Mouse (Mus musculus) thymus, postnatal 36 days (tissue): ENCODE results near the gene B3galt6.

Experiments
- DNase-seq, 2 experiments: peaks; one replicate each; pipeline ENCODE4 v3.0.0; 2022; ENCODE audit warnings: mixed read lengths in 2 of 2

Gene B3galt6

DNA sequence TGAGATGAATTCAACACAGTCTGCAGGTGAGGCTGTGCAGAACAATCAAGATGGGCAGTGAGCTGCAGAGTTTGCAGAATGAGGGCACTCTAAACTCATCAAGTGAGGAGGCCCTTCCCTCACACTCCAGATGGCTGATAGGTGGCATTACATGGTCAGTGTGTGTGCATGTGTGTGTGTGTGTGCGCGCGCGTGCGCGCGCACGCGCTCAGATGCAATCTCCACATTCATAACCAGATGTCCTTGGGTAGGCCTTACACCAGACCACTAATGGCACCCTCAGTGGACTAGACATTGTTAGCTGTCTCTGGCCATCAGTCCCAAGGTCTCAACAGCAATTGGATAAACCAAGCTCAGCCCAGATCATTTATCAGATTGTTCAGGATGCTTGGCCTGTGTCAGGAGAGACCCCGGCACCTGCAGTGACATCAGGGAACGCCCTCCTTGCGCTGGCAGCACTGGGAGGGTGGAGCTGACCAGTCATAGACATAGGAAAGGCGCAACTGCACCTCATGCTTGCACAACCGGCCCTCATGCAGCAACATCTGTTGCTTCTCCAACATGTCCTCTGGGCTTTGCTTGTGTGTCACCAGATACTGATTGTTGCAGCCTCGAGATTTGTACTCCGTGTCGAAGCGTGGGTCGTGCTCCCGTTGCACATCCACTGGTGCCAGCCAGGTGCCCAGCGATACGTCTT is 1.1 kb downstream of the B3galt6 start:
- no peak for DNase-seq

DNA sequence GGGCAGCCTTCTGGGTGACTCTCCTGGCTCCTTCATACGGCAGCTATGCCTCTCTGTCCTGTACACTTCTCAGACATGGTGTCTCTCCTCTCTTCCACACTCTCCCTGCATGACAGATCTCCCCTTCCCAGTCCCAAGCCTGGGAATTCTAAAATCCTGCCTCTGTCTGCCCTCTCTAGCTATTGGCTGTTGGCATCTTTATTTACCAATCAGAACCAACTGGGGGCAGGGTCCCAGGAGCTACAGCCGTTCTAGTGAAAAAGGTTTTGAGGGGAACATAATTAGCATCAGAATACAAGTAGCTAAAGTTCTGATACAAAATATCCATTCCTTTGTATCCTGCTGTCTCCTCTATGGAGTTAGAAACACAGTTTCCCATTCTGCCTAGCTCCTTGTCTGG is 8.7 kb downstream of the B3galt6 start:
- no peak for DNase-seq

DNA sequence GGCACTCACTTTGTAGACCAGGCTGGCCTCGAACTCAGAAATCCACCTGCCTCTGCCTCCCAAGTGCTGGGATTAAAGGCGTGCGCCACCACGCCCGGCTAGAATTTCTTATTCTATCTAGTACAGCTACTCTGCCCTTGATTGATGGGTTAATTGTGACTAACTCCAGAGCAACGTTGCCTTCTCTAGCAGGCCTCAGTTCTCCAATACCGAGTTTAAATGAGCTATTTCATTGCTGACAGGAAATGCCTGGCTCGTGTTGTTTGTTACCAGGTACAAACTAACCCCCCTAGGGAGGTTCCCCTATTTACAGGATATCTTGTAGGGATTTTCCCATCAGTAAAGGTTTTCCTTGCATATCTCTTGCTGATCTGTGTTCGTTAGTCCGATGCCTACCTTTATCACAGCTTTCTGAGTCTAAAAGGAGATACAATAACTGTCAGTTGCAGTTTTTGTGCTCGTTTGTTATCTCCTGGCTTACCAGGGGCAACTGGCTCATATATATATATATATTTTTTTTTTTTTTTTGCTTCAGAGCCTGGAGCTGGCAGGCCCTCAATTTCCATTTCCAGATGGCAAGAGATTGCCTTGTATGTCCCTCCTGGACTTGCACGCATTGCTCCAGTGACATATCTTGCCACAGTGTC is 10.9 kb downstream of the B3galt6 start:
- no peak for DNase-seq

DNA sequence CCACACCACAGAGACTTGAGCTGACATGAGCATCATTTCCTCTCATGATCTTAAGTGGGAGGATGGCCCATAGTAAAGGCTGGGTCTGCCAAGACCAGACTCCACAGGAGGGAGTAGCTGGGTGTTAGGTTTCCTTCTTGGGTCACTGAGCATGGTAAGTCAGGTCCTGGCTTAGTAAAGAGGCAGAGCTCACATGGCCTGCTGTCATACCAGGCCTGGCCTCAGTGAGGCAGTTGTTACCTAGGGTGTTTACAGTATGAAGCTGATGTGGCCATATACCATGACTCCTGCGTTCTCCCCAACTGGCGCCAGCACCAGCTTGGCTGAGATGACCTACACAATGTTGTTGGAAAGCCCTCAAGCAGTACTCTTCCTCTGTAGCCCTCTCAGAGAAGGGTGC is 19.2 kb downstream of the B3galt6 start:
- DNase-seq, result no peak

DNA sequence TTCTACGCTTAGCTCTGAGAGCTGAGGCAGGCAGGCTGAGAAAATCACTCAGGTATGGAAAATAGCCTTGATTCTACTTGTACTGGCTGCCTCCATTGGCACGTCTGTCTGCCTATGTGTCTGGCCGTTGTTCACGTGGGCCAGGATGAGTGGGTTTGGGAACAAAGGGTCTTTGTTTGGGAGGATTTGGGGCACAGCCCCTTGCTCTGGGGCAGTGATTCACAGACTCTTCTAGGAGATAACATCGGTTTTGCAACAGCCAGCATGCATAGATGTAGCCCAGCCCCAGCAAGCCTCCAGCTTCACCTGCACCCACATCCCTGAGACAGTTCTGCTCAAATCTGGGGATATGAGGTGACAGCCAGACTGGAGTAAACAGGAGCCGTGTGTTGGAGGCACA is 19.8 kb downstream of the B3galt6 start:
- no peak for DNase-seq

DNA sequence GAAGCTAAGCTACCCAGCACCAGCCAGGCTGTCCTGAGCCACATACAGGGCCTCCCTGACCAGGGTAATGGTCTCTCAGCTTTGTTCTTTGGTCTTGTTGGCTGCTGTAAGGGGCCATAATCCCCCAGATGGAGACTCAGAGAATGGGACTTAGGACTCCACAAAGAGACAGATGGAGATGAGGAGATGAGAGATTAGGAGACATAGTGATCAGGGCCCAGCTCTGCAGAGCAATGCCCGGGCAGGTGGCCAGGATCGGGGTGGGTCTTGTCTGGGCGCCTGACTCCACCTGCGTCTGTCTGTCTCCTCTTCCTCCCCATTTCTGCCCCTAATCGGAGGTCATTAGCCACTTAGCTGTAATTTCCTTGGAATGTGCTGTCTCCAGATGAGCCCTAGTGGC is 22.2 kb downstream of the B3galt6 start:
- DNase-seq, result no peak

DNA sequence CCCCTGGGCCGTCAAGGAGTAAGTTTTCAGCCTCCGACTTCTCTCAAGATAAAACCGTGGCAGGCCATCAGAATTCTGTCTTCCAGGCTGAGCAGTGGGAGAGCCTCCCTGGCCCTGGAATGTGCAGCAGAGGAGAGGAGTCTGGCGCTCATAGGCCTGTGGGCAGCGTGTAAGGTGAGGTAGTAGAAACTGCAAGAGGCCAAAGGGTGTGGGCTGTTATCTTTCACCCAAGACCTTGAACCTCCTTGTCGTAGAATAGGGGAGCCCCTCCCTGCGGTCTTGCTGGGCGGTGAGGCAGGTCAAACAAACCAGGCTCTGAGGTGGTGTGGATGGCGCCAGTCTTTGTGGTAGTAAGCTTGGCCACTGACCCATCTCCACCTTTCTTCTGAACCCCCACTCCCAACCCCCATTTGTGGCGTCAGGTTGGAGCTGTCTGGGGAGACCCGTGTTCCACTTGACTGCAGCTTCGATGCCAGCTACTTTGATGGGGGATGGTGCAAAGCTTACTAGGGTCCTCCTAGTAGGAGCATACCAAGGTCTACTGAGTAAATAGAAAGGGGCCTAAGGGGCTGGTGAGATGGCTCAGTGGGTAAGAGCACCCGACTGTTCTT is 23.3 kb downstream of the B3galt6 start:
- no peak for DNase-seq

DNA sequence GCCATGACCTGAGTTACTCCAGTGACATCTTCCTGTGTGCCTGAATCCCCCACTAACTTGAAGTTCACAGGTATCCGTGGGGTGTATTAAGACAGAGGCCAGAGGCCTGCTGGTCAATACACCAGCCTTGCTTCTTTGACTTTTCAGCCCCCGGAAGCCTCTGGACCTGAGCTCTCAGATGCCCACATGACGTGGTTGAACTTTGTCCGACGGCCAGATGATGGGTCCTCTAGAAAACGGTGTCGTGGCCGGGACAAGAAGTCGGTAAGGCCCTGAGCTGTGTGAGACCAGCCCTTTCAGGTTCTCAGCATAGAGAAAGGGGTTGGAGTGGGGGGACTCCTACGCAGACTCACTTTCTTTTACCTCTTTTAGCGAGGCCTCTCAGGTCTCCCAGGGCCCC is 28.1 kb downstream of the B3galt6 start:
- DNase-seq, result no peak

DNA sequence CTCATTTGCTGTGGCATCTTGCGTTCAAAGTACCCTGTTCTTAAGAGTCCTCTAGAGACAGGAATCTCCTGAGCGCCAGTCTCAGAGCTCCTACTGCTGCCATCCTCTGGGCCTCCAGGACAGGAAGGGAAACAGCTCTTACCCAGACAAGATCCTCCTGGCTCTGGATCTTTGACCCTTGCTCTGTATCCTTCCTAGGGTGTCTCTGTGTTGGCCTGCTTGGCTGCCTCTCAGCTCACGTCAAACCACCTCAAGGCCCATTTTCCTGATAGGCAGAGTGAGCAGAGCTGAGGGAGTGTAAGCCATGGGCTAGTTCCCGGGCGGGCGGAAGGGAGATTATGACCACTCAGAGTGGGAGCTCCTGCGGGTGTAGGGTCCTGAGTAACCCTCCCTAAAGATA is 29.3 kb downstream of the B3galt6 start:
- DNase-seq, result no peak

DNA sequence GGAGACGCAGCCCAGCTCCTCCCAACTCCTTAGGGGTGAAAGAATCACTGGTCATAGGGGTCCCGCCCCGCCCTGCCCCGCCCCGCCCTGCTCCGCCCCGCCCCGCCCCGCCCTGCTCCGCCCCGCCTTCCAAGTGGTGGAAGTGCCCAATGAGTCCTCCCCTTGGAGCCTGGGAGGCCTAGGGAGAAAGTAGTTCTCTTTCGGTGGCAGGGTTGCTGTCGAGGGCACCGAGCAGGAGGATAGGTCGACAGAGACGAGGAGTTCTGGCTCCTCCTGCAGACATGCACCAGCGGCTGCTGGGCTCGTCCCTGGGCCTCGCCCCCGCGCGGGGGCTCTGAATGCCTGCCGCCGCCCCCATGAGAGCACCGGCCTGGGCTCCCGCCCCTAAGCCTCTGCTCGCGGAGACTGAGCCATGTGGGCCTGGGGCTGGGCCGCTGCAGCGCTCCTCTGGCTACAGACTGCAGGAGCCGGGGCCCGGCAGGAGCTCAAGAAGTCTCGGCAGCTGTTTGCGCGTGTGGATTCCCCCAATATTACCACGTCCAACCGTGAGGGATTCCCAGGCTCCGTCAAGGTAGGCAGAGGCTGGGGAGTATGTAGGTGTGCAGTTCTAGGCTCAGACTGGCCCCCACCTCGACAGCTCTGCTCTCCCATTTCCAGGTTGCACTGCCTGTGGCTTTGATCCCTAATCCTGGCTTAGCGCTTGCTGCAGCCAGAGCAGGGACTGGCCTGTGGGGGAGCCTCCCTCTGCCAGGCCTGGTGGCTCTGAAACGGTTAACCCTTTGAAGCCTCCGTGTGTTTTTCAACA is 30.1 kb downstream of the B3galt6 start, which contains the start of gene C1qtnf12:
TSS of gene C1qtnf12 (plus strand) at position 152 of the 805 bp plus-strand sequence.
- peak; percentile 20 to 43 for DNase-seq

DNA sequence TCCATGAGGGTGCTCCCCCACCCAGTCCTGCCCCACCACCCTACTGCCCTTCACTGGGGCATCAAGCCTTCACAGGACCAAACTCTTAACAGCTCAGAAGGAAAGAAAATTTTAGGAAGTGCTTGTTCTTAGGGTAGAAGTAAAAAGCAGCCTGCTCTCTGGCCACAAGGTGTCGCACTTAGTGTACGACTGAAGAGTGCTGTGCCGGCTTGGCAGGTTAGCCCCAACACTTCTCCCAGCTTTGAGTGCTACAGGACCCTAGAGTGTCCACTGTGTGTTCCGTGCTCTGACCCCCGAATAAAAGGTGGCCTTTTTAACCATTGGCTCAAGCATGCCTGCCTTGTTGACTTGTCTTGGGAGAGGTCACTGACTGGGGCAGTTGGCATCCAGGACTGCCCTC is 33.2 kb downstream of the B3galt6 start:
- peak; percentile 69 to 70 for DNase-seq

DNA sequence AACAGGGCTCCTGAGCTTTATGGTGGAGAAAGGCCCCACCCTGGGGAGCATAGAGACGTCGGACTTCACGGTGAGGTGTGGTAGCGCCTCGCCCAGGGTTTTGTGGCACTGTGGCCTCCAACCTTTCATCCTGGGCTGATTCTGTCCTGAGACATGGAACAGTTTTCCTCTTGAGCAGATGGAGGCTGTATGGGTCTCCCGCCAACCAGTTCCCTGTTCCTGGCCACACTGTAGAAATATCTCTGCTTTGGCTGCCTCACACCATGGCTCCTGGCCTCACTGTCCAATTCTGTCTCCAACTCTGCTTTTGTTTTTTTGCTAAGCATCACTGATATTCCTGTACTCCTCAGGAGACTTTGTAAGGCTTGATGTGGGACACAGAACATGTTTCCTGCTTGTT is 37.0 kb downstream of the B3galt6 start:
- no peak for DNase-seq

DNA sequence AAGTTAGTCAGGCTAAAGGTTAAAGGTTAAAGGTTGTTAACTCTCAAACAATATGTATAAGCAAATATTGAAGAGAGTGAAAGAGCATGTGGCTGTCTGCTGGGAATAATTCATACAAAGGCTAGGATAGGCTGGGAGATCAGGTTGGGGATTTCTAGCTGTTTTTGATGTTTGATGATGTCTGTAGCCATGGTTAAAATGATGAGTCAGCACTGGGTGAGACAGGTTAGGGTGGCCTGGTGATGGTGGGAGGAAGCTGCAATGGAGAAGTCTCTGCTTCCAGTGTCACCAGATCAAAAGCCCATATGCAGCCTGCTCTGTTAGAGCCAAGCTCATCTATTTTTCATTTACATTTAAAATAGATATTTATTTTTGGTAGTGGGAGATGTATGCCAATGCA is 45.4 kb downstream of the B3galt6 start:
- DNase-seq, result no peak

DNA sequence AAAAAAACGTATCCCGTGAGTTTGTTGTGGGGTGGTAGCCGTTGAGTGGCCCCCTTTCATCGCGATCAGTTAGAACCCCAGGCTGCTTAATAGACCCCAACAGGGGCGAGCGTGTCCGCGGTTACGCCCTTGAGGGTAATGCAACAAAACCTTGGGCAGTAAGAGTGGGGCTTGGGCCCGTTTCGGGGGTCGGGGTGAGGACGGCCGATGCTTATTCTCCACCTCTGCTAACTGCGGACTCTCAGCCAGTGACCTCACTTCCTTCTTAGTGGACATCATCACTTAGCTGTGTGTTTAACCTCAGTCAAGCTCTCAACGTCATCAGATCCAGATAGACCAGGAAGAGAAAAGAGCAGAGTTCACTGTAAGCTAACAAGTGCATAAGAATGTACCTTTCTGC is 48.2 kb downstream of the B3galt6 start:
- DNase-seq, result peak in 1 of 2 experiments; percentile 28

DNA sequence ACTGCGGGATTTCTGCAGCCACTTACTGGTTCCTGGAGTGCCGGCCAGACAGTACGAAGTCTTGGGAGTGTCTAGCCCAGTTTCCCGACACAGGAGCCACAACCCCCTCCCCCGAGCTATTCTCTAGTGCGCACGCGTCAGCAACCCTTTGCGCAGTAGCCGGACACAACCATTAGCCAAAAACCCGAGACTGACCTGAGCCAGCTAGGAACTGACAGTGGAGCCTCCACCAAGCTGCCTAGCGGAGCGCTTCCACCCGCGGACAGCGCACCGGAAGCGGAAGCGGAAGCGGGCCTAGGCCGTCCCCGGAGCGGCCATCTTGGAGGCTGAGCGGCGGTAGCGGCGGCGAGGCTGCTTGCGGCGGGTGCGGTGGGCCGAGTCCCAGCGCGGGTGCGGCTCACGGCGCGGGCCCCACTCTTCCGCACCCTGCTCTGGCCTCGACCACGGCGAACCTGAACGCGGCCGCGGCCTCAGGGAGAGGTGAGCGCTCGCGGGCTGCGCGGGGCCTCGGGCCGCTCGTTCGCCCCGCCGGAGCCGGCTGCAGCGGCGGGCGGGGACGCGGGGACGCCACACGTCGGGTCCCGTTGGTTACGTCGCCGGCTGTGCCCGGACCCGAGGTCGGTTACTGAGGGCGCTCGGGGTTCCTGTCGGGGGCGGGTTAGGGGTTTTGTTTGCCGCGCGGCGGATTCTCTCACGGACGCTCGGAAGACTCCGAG is 48.8 kb downstream of the B3galt6 start, which contains the start of gene Ube2j2:
TSS of gene Ube2j2 (plus strand) at position 298 of the 716 bp plus-strand sequence.
- peak; percentile 90 to 92 for DNase-seq

DNA sequence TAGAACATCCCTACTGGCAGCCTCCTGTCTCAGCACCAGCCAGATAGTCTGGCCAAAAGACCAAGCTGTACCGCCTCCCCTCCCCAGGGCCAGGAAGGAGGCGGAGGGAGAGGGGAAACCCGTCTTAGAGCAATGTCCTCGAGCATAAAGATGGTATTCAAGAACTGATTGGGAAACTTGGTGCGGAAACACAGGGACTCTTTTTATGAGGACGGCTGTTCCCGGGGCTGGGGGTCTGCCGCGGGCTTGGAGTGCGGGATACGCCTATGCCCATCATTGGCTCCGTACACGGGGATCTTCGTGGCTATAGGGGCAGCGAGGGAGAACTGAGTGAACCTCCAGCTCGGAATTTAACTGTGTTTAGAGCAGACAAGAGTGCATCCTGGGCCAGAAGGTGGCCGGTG is 49.4 kb downstream of the B3galt6 start:
- DNase-seq, result peak in 1 of 2 experiments; percentile 11
